Mouse (Mus musculus): Measurements from ENCODE around the gene Flrt1. TPM values are rescaled to one million over a fixed set of nuclear protein-coding genes. Genes with fewer than 3 reads are reported as not detected.

Flrt1 gene
- polyA plus RNA-seq, 1 experiment: 0.51 TPM

GRCm38 (mm10) chr19:7090369-7091064 is 15.0 kb downstream of the Flrt1 start:
- H3K27me3 ChIP-seq (ENCODE audit: control insufficient read depth, insufficient read depth, low read length, poor library complexity, severe bottlenecking): no peaks in the 10 kb centered on the region
- no peak overlapping the region for H3K9ac ChIP-seq (ENCODE audit: low read depth, poor library complexity, severe bottlenecking)

GRCm38 (mm10) chr19:7089842-7090251 is 15.7 kb downstream of the Flrt1 start:
- no peak overlapping the region for H3K4me3 ChIP-seq (ENCODE audit: low read depth, low read length)
- peaks cover 2% of the 10 kb centered on the region for H3K4me1 ChIP-seq (ENCODE audit: control insufficient read depth, insufficient read depth, low read length)
- no peak overlapping the region for H3K9ac ChIP-seq (ENCODE audit: low read depth, poor library complexity, severe bottlenecking)
- no peaks in the 10 kb centered on the region for H3K36me3 ChIP-seq (ENCODE audit: control insufficient read depth, insufficient read depth, low read length, poor library complexity, severe bottlenecking)
- H3K9me3 ChIP-seq (replicated peaks; ENCODE audit: control insufficient read depth, insufficient read depth, low read length, poor library complexity, severe bottlenecking): no peaks in the 10 kb centered on the region
- no peaks in the 10 kb centered on the region for H3K27me3 ChIP-seq (ENCODE audit: control insufficient read depth, insufficient read depth, low read length, poor library complexity, severe bottlenecking)
- TF ChIP-seq CTCF (IDR thresholded peaks at IDR 0.05; ENCODE audit: low read depth, low read length) (no peak), POLR2A (IDR thresholded peaks at IDR 0.05; ENCODE audit: insufficient read depth, low read length) (no peak), EP300 (IDR thresholded peaks at IDR 0.05; ENCODE audit: insufficient read depth, low read depth, low read length) (no peak)
- H3K27ac ChIP-seq (ENCODE audit: insufficient read depth, low read length): no peak overlapping the region

More at GRCm38 (mm10) chr19:7090369-7091064, 15.0 kb downstream of the Flrt1 start:
- H3K4me3 ChIP-seq (ENCODE audit: low read depth, low read length): no peak overlapping the region
- TF ChIP-seq CTCF (IDR thresholded peaks at IDR 0.05; ENCODE audit: low read depth, low read length): no peak
- no peak for TF ChIP-seq EP300 (IDR thresholded peaks at IDR 0.05; ENCODE audit: insufficient read depth, low read depth, low read length)
- no peak for TF ChIP-seq POLR2A (IDR thresholded peaks at IDR 0.05; ENCODE audit: insufficient read depth, low read length)
- H3K36me3 ChIP-seq (ENCODE audit: control insufficient read depth, insufficient read depth, low read length, poor library complexity, severe bottlenecking): no peaks in the 10 kb centered on the region
- H3K27ac ChIP-seq (ENCODE audit: insufficient read depth, low read length): no peak overlapping the region
- H3K9me3 ChIP-seq (replicated peaks; ENCODE audit: control insufficient read depth, insufficient read depth, low read length, poor library complexity, severe bottlenecking): no peaks in the 10 kb centered on the region
- peaks cover 2% of the 10 kb centered on the region for H3K4me1 ChIP-seq (ENCODE audit: control insufficient read depth, insufficient read depth, low read length)

GRCm38 (mm10) chr19:7089050-7089449 is 16.5 kb downstream of the Flrt1 start:
- TF ChIP-seq POLR2A (IDR thresholded peaks at IDR 0.05; ENCODE audit: insufficient read depth, low read length): no peak
- TF ChIP-seq EP300 (IDR thresholded peaks at IDR 0.05; ENCODE audit: insufficient read depth, low read depth, low read length): no peak
- no peak for TF ChIP-seq CTCF (IDR thresholded peaks at IDR 0.05; ENCODE audit: low read depth, low read length)
- Histone ChIP-seq H3K9me3 (replicated peaks; ENCODE audit: control insufficient read depth, insufficient read depth, low read length, poor library complexity, severe bottlenecking) (no peaks in the 10 kb centered on the region), H3K27me3 (ENCODE audit: control insufficient read depth, insufficient read depth, low read length, poor library complexity, severe bottlenecking) (no peaks in the 10 kb centered on the region), H3K9ac (ENCODE audit: low read depth, poor library complexity, severe bottlenecking) (no peak overlapping the region), H3K27ac (ENCODE audit: insufficient read depth, low read length) (no peak overlapping the region), H3K4me1 (ENCODE audit: control insufficient read depth, insufficient read depth, low read length) (peaks cover 2% of the 10 kb centered on the region), H3K36me3 (ENCODE audit: control insufficient read depth, insufficient read depth, low read length, poor library complexity, severe bottlenecking) (no peaks in the 10 kb centered on the region), H3K4me3 (ENCODE audit: low read depth, low read length) (no peak overlapping the region)

GRCm38 (mm10) chr19:7088558-7088957 is 17.0 kb downstream of the Flrt1 start:
- no peaks in the 10 kb centered on the region for H3K36me3 ChIP-seq (ENCODE audit: control insufficient read depth, insufficient read depth, low read length, poor library complexity, severe bottlenecking)
- H3K27me3 ChIP-seq (ENCODE audit: control insufficient read depth, insufficient read depth, low read length, poor library complexity, severe bottlenecking): no peaks in the 10 kb centered on the region
- H3K9me3 ChIP-seq (replicated peaks; ENCODE audit: control insufficient read depth, insufficient read depth, low read length, poor library complexity, severe bottlenecking): no peaks in the 10 kb centered on the region
- H3K4me1 ChIP-seq (ENCODE audit: control insufficient read depth, insufficient read depth, low read length): peaks cover 2% of the 10 kb centered on the region
- peak overlapping the region; percentile 8; the same call in 1 of the 2 replicates for H3K4me3 ChIP-seq (ENCODE audit: low read depth, low read length)
- TF ChIP-seq EP300 (IDR thresholded peaks at IDR 0.05; ENCODE audit: insufficient read depth, low read depth, low read length): no peak
- no peak for TF ChIP-seq CTCF (IDR thresholded peaks at IDR 0.05; ENCODE audit: low read depth, low read length)
- no peak for TF ChIP-seq POLR2A (IDR thresholded peaks at IDR 0.05; ENCODE audit: insufficient read depth, low read length)
- no peak overlapping the region for H3K27ac ChIP-seq (ENCODE audit: insufficient read depth, low read length)
- 0 out of 2 replicates have a peak overlapping the region, but pooled peaks have one; percentile 17 for H3K9ac ChIP-seq (ENCODE audit: low read depth, poor library complexity, severe bottlenecking)

GRCm38 (mm10) chr19:7084734-7085133 is 20.8 kb downstream of the Flrt1 start:
- Histone ChIP-seq H3K4me3 (ENCODE audit: low read depth, low read length) (no peak overlapping the region), H3K9ac (ENCODE audit: low read depth, poor library complexity, severe bottlenecking) (no peak overlapping the region), H3K27ac (ENCODE audit: insufficient read depth, low read length) (no peak overlapping the region), H3K36me3 (ENCODE audit: control insufficient read depth, insufficient read depth, low read length, poor library complexity, severe bottlenecking) (no peaks in the 10 kb centered on the region), H3K27me3 (ENCODE audit: control insufficient read depth, insufficient read depth, low read length, poor library complexity, severe bottlenecking) (no peaks in the 10 kb centered on the region), H3K4me1 (ENCODE audit: control insufficient read depth, insufficient read depth, low read length) (peaks cover 2% of the 10 kb centered on the region), H3K9me3 (replicated peaks; ENCODE audit: control insufficient read depth, insufficient read depth, low read length, poor library complexity, severe bottlenecking) (no peaks in the 10 kb centered on the region)
- no peak for TF ChIP-seq CTCF (IDR thresholded peaks at IDR 0.05; ENCODE audit: low read depth, low read length)
- TF ChIP-seq EP300 (IDR thresholded peaks at IDR 0.05; ENCODE audit: insufficient read depth, low read depth, low read length): no peak
- TF ChIP-seq POLR2A (IDR thresholded peaks at IDR 0.05; ENCODE audit: insufficient read depth, low read length): no peak

- H3K9ac ChIP-seq (ENCODE audit: low read depth, poor library complexity, severe bottlenecking): no peak overlapping the region
- no peaks in the 10 kb centered on the region for H3K4me1 ChIP-seq (ENCODE audit: control insufficient read depth, insufficient read depth, low read length)
- no peak overlapping the region for H3K4me3 ChIP-seq (ENCODE audit: low read depth, low read length)
- H3K27me3 ChIP-seq (ENCODE audit: control insufficient read depth, insufficient read depth, low read length, poor library complexity, severe bottlenecking): no peaks in the 10 kb centered on the region
- H3K27ac ChIP-seq (ENCODE audit: insufficient read depth, low read length): no peak overlapping the region
- no peaks in the 10 kb centered on the region for H3K36me3 ChIP-seq (ENCODE audit: control insufficient read depth, insufficient read depth, low read length, poor library complexity, severe bottlenecking)
- TF ChIP-seq POLR2A (IDR thresholded peaks at IDR 0.05; ENCODE audit: insufficient read depth, low read length): no peak
- no peak for TF ChIP-seq CTCF (IDR thresholded peaks at IDR 0.05; ENCODE audit: low read depth, low read length)
- no peak for TF ChIP-seq EP300 (IDR thresholded peaks at IDR 0.05; ENCODE audit: insufficient read depth, low read depth, low read length)
- H3K9me3 ChIP-seq (replicated peaks; ENCODE audit: control insufficient read depth, insufficient read depth, low read length, poor library complexity, severe bottlenecking): no peaks in the 10 kb centered on the region
These were observed 22.3 kb downstream of the Flrt1 start for GRCm38 (mm10) chr19:7083035-7083794.

Measured in ES-Bruce4 (cell line).